Mouse (Mus musculus) neural tube, embryonic 11.5 days (tissue): ENCODE data around the gene Cers3. TPM values are rescaled to one million over a fixed set of nuclear protein-coding genes. Genes with fewer than 3 reads are reported as not detected.

Experiments used
- ATAC-seq: fragments of 200-750 bp; cut with Nextera tagmentation; 2 replicates; pipeline ENCODE4 v1.8.0; 2017; ENCODE audit warnings: moderate number of reproducible peaks, mild to moderate bottlenecking, moderate TSS enrichment, moderate library complexity; ENCODE audit not compliant: insufficient read depth, low FRiP score, low TSS enrichment
- DNase-seq: peaks from one replicate; pipeline ENCODE4 v3.0.0-alpha.2; 2015; ENCODE audit warnings: low spot score
- H3K27ac ChIP-seq: fragments of 300-500 bp; sonication (generic); 2 replicates; pipeline ENCODE4 v1.5.1; 2014; ENCODE audit warnings: low read depth, mild to moderate bottlenecking, low read length
- H3K27me3 ChIP-seq: fragments of 300-500 bp; sonication (generic); 2 replicates; pipeline ENCODE4 v1.6.1; 2014; ENCODE audit warnings: mild to moderate bottlenecking, low read length, mixed read lengths; ENCODE audit not compliant: control insufficient read depth, insufficient read depth
- H3K36me3 ChIP-seq: fragments of 300-500 bp; sonication (generic); 2 replicates; pipeline ENCODE4 v1.6.1; 2014; ENCODE audit warnings: mild to moderate bottlenecking, low read length, moderate library complexity, mixed read lengths; ENCODE audit not compliant: control insufficient read depth, insufficient read depth
- H3K4me1 ChIP-seq: fragments of 300-500 bp; sonication (generic); 2 replicates; pipeline ENCODE4 v1.6.1; 2014; ENCODE audit warnings: low read length, mixed read lengths; ENCODE audit not compliant: control insufficient read depth, insufficient read depth
- H3K4me2 ChIP-seq: fragments of 300-500 bp; sonication (generic); 2 replicates; pipeline ENCODE4 v1.6.1; 2014; ENCODE audit warnings: low read depth, mild to moderate bottlenecking, moderate library complexity
- H3K4me3 ChIP-seq: fragments of 300-500 bp; sonication (generic); 2 replicates; pipeline ENCODE4 v1.5.1; 2014; ENCODE audit warnings: low read depth, low read length
- H3K9ac ChIP-seq: fragments of 300-500 bp; sonication (generic); 2 replicates; pipeline ENCODE4 v1.6.1; 2014; ENCODE audit warnings: mild to moderate bottlenecking, low read length
- H3K9me3 ChIP-seq: fragments of 300-500 bp; sonication (generic); 2 replicates; pipeline ENCODE4 v1.6.1; 2016; ENCODE audit warnings: low read length; ENCODE audit not compliant: control insufficient read depth
- WGBS: fragments of 180-500 bp; shearing (Covaris S2); extraction: QIAGEN DNeasy Blood & Tissue Kit; methylation state at CpG from one replicate; pipeline ENCODE4 v1.1.7; 2014; 5-methylcytosine and 5-hydroxymethylcytosine counted together
- polyA plus RNA-seq: library from polyadenylated mRNA; unstranded; fragments of >200 nt; fragmentation: Nextera tagmentation; extraction: Ambion mirVana; gene quantifications from 2 replicates; pipeline ENCODE4 v1.2.1, GENCODE M21; 2014

Gene Cers3
- polyA plus RNA-seq, 1 experiment from 2014 or later = 0.94 TPM

DNA sequence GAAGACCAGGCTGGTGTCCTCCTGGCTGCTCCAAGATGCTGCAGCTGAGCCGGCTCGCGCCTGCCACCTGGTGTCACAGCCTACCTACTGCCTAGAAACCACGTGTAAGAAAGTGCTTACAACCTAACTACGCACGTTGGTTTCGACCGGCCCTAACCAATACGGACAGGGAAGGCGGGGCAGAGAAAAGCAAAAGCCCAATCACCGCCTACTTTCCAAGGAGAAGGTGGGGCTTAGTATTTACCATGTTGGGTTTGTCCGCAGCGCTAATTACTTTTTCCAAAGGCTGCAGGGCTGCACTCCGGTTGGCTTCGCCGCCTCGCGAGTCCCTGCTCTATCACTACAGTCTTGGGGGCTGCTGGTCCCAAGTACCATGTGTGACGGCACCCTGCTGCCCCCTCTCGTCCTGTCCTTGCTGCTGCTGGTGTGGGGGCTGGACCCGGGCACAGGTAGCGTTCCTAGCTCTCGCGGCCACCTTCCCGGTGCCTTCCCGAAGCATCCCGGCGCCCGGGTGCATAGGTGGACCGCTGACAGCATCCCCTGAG lies 96.2 kb downstream of the Cers3 start, which contains the start of gene Adamts17:
TSS of gene Adamts17 (plus strand) at position 273 of the 545 bp plus-strand sequence.
- peak within 1 kb of the TSS; percentile 33 for H3K9ac ChIP-seq
- H3K36me3 ChIP-seq = no peaks in the 10 kb centered on the region
- no peaks in the 10 kb centered on the region for H3K9me3 ChIP-seq
- H3K4me1 ChIP-seq = peaks cover 4% of the 10 kb centered on the region; the same call in 1 of the 2 replicates
- H3K4me3 ChIP-seq = peak within 1 kb of the TSS; percentile 47
- DNase-seq (peak; percentile 93), ATAC-seq (peak; percentile 96)
- peak within 1 kb of the TSS; percentile 90 for H3K4me2 ChIP-seq
- H3K27ac ChIP-seq = peak within 1 kb of the TSS; percentile 55; the same call in 1 of the 2 replicates
- under 1% methylated on average over 30 of the region's 30 CpGs for WGBS
- peaks cover 8% of the 10 kb centered on the region; the same call in 1 of the 2 replicates for H3K27me3 ChIP-seq

DNA sequence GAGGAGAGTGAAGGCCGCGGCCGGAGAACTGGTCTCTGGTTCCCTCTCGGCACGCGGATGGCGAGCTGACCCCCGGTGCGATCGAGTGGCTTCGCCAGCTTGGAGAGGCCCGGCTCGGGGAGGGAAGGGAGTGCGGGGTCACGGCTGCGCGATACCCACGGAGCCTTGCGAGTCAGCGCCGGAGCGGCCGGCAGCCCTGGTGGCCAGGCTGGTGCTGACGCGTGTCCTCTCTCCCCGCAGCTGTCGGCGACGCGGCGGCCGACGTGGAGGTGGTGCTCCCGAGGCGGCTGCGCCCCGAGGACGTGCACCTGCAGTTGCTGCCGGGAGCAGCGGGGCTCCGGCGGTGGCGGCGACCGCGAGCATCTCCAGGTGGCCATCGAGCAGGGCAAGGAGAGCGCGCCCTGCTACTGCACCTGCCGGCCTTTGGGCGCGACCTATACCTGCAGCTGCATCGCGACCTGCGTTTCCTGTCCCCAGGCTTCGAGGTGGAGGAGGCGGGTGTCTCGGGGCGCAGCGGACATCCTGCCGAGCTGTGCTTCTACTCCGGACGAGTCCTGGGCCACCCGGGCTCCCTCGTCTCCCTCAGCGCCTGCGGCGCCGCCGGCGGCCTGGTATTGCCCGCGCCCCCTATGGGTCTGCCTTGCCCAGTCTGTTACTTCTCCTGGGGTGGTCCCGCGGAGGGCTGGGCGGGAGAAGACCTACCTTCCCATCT lies 96.9 kb downstream of the Cers3 start:
- Histone ChIP-seq H3K27me3 (peaks cover 8% of the 10 kb centered on the region; the same call in 1 of the 2 replicates), H3K36me3 (no peaks in the 10 kb centered on the region), H3K9ac (peak overlapping the region; percentile 33), H3K9me3 (no peaks in the 10 kb centered on the region), H3K27ac (peak overlapping the region; percentile 55; the same call in 1 of the 2 replicates), H3K4me1 (peaks cover 4% of the 10 kb centered on the region; the same call in 1 of the 2 replicates), H3K4me2 (peak overlapping the region; percentile 90), H3K4me3 (peak overlapping the region; percentile 47)
- DNase-seq = peak; percentile 66
- peak; percentile 71 for ATAC-seq
- WGBS = under 1% methylated on average over 64 of the region's 76 CpGs

DNA sequence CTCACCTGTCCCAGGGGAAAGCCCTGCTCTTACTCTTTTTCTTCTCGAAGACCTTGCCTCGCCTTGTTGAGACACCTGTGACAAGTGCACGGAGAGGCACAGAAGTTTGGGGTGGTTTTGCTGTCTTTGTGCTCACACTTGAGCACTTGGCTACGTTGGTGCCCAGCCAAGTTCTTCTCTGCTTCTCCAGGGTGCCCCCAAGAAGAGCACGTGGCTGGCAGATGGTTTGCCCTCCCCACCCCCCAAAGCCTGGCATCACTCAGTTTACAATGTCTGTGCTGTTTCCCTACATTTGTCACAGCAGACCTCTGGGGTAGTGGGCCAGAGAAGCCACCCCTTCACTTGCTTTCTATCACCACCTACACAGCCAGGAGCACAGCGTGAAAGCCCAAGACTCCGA lies 97.9 kb downstream of the Cers3 start:
- H3K9ac ChIP-seq = no peak overlapping the region
- H3K27ac ChIP-seq = no peak overlapping the region
- H3K4me3 ChIP-seq = no peak overlapping the region
- WGBS = 86% methylated on average over 7 of the region's 7 CpGs
- H3K36me3 ChIP-seq = no peaks in the 10 kb centered on the region
- H3K27me3 ChIP-seq = peaks cover 8% of the 10 kb centered on the region; the same call in 1 of the 2 replicates
- H3K4me2 ChIP-seq = no peak overlapping the region; the same call in 1 of the 2 replicates
- no peaks in the 10 kb centered on the region for H3K9me3 ChIP-seq
- ATAC-seq (no peak), DNase-seq (no peak)
- H3K4me1 ChIP-seq = peaks cover 4% of the 10 kb centered on the region; the same call in 1 of the 2 replicates

DNA sequence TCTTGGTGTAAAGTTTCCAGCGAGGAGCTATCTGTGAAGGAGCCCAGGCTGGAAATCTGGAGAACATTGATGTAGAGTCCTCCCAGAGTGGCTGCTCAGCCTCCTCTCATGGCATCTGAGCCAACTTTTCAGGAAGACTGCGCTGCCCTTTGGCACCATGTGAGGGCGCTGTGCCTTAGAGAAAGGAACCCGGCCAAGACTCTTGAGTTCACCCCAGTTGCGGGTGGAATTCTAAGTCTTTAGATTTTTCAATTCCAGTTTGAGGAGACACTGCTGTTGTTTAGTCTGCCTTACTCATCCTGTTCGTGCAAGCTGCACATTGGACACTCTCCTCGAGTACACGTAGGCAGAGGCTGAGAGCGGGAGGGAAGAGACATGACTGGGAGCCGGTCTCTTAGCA lies 98.7 kb downstream of the Cers3 start:
- no peaks in the 10 kb centered on the region for H3K9me3 ChIP-seq
- peaks cover 8% of the 10 kb centered on the region; the same call in 1 of the 2 replicates for H3K27me3 ChIP-seq
- whole genome bisulfite sequencing = 53% methylated on average over 10 of the region's 10 CpGs
- H3K4me2 ChIP-seq = no peak overlapping the region
- no peak overlapping the region for H3K4me3 ChIP-seq
- H3K27ac ChIP-seq = no peak overlapping the region
- peak; percentile 78 for DNase-seq
- no peak for ATAC-seq
- H3K9ac ChIP-seq = no peak overlapping the region
- peaks cover 4% of the 10 kb centered on the region; the same call in 1 of the 2 replicates for H3K4me1 ChIP-seq
- H3K36me3 ChIP-seq = no peaks in the 10 kb centered on the region

DNA sequence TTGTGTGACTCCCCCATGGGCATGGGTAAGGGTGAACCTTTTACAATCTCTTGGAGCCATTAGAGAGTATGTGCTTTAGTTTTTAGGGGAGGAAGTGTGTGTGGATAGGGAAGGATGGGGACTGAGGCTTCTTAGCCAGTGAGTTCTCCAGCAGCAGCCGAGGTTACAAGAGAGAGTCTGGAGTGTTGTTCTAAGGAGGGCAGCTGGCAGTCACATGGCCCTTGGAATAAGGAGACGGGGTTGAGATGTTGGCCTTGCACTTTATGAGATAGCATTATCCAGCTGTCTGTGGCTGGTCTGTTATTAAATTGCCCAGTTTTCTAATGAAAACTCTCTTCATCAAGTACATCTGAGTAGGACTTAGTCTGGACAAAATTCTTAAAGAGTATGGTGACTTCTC lies 100.5 kb downstream of the Cers3 start:
- H3K27me3 ChIP-seq = peaks cover 8% of the 10 kb centered on the region; the same call in 1 of the 2 replicates
- no peak overlapping the region for H3K27ac ChIP-seq
- no peaks in the 10 kb centered on the region for H3K36me3 ChIP-seq
- DNase-seq = no peak
- peaks cover 4% of the 10 kb centered on the region; the same call in 1 of the 2 replicates for H3K4me1 ChIP-seq
- H3K4me2 ChIP-seq = no peak overlapping the region
- WGBS = 75% methylated on average over 2 of the region's 2 CpGs
- H3K9me3 ChIP-seq = no peaks in the 10 kb centered on the region
- no peak overlapping the region for H3K9ac ChIP-seq
- ATAC-seq = no peak
- H3K4me3 ChIP-seq = no peak overlapping the region

DNA sequence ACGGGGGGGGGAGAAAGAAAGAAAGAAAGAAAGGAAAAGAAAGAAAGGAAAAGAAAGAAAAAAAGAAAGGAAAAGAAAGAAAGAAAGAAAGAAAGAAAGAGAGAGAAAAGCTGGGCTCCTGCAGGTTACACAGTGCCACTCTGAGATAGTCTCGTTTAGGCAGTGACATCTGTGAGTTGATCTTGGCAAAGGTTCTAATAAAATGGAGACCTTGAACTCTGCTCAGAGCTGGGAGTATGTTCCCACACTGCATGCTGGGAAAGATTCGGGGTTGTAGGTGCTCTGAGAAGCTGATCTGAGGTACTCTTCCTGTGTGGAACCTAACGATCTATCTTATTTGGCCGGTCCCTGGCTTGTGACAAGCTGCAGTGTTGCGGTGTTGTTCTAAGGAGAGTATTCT lies 103.3 kb downstream of the Cers3 start:
- DNase-seq (no peak), ATAC-seq (no peak)
- no peak overlapping the region for H3K4me3 ChIP-seq
- no peak overlapping the region for H3K4me2 ChIP-seq
- no peak overlapping the region for H3K9ac ChIP-seq
- H3K4me1 ChIP-seq = no peaks in the 10 kb centered on the region
- WGBS = 81% methylated on average over 6 of the region's 6 CpGs
- H3K9me3 ChIP-seq = no peaks in the 10 kb centered on the region
- H3K36me3 ChIP-seq = no peaks in the 10 kb centered on the region
- H3K27ac ChIP-seq = no peak overlapping the region
- no peaks in the 10 kb centered on the region for H3K27me3 ChIP-seq

DNA sequence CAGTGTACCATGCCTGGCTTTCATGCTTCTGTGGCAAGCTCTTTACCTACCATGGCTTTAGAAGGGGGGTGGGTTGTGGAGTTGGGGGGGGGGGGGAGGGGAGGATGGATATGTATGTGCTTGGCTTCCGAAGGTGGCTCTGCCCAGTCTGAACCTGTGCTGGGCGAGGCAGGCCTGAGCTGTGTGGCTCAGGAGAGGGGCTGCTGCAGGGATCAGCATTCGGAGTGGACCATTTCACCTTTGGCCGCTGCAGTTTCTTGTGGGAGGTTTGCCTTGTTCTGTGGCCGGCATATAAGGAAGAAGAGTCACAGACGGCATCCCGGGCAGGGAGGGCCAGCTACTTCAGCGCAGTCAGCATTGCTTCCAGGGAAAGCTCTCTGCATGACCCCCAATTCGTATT lies 104.0 kb downstream of the Cers3 start:
- ATAC-seq (no peak), DNase-seq (no peak)
- no peak overlapping the region for H3K4me2 ChIP-seq
- H3K9me3 ChIP-seq = no peaks in the 10 kb centered on the region
- no peaks in the 10 kb centered on the region for H3K36me3 ChIP-seq
- no peak overlapping the region for H3K9ac ChIP-seq
- no peaks in the 10 kb centered on the region for H3K4me1 ChIP-seq
- H3K27ac ChIP-seq = no peak overlapping the region
- 86% methylated on average over 8 of the region's 9 CpGs for WGBS
- no peak overlapping the region for H3K4me3 ChIP-seq
- H3K27me3 ChIP-seq = no peaks in the 10 kb centered on the region

DNA sequence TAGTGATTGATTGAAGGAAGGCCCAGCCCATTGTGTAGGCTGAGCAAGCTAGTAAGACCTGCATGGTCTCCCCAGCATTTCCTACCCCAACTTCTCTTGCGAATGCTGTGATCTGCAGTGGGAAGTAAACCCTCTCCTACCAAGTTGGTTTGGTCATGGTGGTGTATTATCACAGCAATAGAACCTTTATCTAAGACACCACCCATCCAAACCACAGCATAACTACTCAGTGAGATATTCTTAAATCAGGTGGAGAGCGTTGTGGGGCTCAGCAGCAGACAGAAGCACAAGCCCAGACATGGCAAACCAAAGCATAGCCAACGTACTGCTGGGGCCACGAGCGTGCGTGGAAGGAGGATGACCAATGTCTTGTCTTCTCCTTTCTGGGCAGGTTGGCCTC lies 106.0 kb downstream of the Cers3 start:
- Histone ChIP-seq H3K36me3 (no peaks in the 10 kb centered on the region), H3K27ac (no peak overlapping the region), H3K27me3 (no peaks in the 10 kb centered on the region), H3K4me1 (no peaks in the 10 kb centered on the region), H3K9ac (no peak overlapping the region), H3K4me2 (no peak overlapping the region), H3K4me3 (no peak overlapping the region), H3K9me3 (no peaks in the 10 kb centered on the region)
- WGBS = 91% methylated on average over 6 of the region's 6 CpGs
- DNase-seq (no peak), ATAC-seq (no peak)

DNA sequence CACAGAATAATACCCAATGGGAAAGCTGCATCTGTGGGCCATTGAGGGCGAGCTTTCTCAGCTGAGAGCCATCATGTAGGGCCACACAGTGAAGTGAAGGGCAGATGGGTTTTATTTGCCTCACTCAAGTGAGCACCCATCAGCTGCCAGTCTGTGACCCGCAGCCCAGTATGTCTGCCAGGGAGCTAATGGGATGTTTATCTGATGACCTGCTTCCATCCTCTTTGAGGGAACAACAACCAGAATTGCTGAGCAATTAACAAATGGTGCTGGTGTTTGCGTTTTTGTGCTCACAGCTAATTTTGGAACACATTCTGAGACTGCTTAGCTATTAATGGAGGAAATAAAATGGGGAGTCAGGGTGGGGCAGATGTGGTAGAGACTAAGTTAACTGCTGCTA lies 108.9 kb downstream of the Cers3 start:
- Histone ChIP-seq H3K4me3 (no peak overlapping the region), H3K4me1 (no peaks in the 10 kb centered on the region), H3K9ac (no peak overlapping the region), H3K4me2 (no peak overlapping the region), H3K27ac (no peak overlapping the region), H3K27me3 (no peaks in the 10 kb centered on the region), H3K9me3 (no peaks in the 10 kb centered on the region), H3K36me3 (no peaks in the 10 kb centered on the region)
- ATAC-seq (no peak), DNase-seq (no peak)
- 74% methylated on average over 3 of the region's 3 CpGs for WGBS
